Mouse (Mus musculus) megakaryocyte progenitor cell, adult 5-6 weeks (primary cell): ENCODE results near the gene Slc38a8. TPM values are rescaled to one million over a fixed set of nuclear protein-coding genes. Genes with fewer than 3 reads are reported as not detected.

Experiments used
- ATAC-seq: replicated peaks from 2 replicates; pipeline ENCODE4 v1.8.0; 2016; ENCODE audit warnings: mild to moderate bottlenecking, moderate TSS enrichment, inconsistent platforms; ENCODE audit not compliant: poor library complexity
- total RNA-seq, 2 experiments: library from RNA; stranded (forward) in 1 of 2; stranded (reverse) in 1 of 2; fragments of 157-497, 149-512 nt in 1 of 2; fragments of 200-1000 nt in 1 of 2; gene quantifications; 2 replicates each; pipeline versions ENCODE4 v1.2.3 to v1.2.4; 2015 to 2017

Slc38a8 gene
- total RNA-seq, 2 experiments from 2014 or later: not detected

- no peak for ATAC-seq
Measured at GRCm38 (mm10) chr8:119439893-119440249, 61.6 kb downstream of the Slc38a8 start.

- no peak for ATAC-seq
Measured at GRCm38 (mm10) chr8:119439424-119439823, 62.1 kb downstream of the Slc38a8 start.

- no peak for ATAC-seq
Measured at GRCm38 (mm10) chr8:119438876-119439275, 62.6 kb downstream of the Slc38a8 start.

GRCm38 (mm10) chr8:119437506-119437905 lies 64.0 kb downstream of the Slc38a8 start:
- ATAC-seq: no peak

GRCm38 (mm10) chr8:119436933-119437332 lies 64.6 kb downstream of the Slc38a8 start:
- ATAC-seq: peak; percentile 81

GRCm38 (mm10) chr8:119436331-119436730 lies 65.2 kb downstream of the Slc38a8 start:
- no peak for ATAC-seq

GRCm38 (mm10) chr8:119435527-119435926 lies 66.0 kb downstream of the Slc38a8 start:
- ATAC-seq: no peak

- no peak for ATAC-seq
Measured at GRCm38 (mm10) chr8:119434569-119434968, 66.9 kb downstream of the Slc38a8 start.

- ATAC-seq: no peak
Measured at GRCm38 (mm10) chr8:119433582-119434174, 67.8 kb downstream of the Slc38a8 start, which contains the start of gene Osgin1. Gene Osgin1, plus strand, starts transcription at chr8:119434124.

GRCm38 (mm10) chr8:119432372-119432771 lies 69.1 kb downstream of the Slc38a8 start:
- no peak for ATAC-seq

GRCm38 (mm10) chr8:119430690-119431089 lies 70.8 kb downstream of the Slc38a8 start:
- ATAC-seq: no peak

GRCm38 (mm10) chr8:119430250-119430649 lies 71.2 kb downstream of the Slc38a8 start:
- no peak for ATAC-seq

Other genes starting within 250 kb of the Slc38a8 start
- 162 TPM in 2 replicates for gene Hsbp1, start 157.2 kb downstream of the Slc38a8 start, total RNA-seq (2015)
- gene Hsbp1, start 157.2 kb downstream of the Slc38a8 start, total RNA-seq (2017): 82.7 and 83.3 TPM in 2 replicates
- 6.4 and 7.7 TPM in 2 replicates for gene Mlycd, start 106.8 kb downstream of the Slc38a8 start, total RNA-seq (2015)
- 6.5 and 7.8 TPM in 2 replicates for gene Mlycd, start 106.8 kb downstream of the Slc38a8 start, total RNA-seq (2017)
- gene Osgin1, start 67.6 kb downstream of the Slc38a8 start, total RNA-seq (2015): 0.25 and 1.6 TPM in 2 replicates
- gene Osgin1, start 67.6 kb downstream of the Slc38a8 start, total RNA-seq (2017): 0.95 and 4.1 TPM in 2 replicates
- not detected in 2 replicates for gene Necab2, start 55.0 kb downstream of the Slc38a8 start, total RNA-seq (2015)
- gene Necab2, start 55.0 kb downstream of the Slc38a8 start, total RNA-seq (2017): not detected in 2 replicates
- 36.4 and 40.2 TPM in 2 replicates for gene Mbtps1, start 57.0 kb upstream of the Slc38a8 start, total RNA-seq (2015)
- gene Mbtps1, start 57.0 kb upstream of the Slc38a8 start, total RNA-seq (2017): 38.7 and 41.3 TPM in 2 replicates
- 13.0 and 13.1 TPM in 2 replicates for gene Hsdl1, start 73.5 kb upstream of the Slc38a8 start, total RNA-seq (2015)
- gene Hsdl1, start 73.5 kb upstream of the Slc38a8 start, total RNA-seq (2017): 42.6 and 52.8 TPM in 2 replicates
- 0.07 TPM in 2 replicates for gene Dnaaf1, start 73.5 kb upstream of the Slc38a8 start, total RNA-seq (2015)
- gene Dnaaf1, start 73.5 kb upstream of the Slc38a8 start, total RNA-seq (2017): 0.25 TPM in 1 of 2 replicates, not detected in the other
- 5.5 and 6.2 TPM in 2 replicates for gene Taf1c, start 103.5 kb upstream of the Slc38a8 start, total RNA-seq (2015)
- gene Taf1c, start 103.5 kb upstream of the Slc38a8 start, total RNA-seq (2017): 5.8 and 11.5 TPM in 2 replicates
- gene Adad2, start 111.0 kb upstream of the Slc38a8 start, total RNA-seq (2015): not detected in 2 replicates
- gene Adad2, start 111.0 kb upstream of the Slc38a8 start, total RNA-seq (2017): not detected in 2 replicates
- gene Kcng4, start 134.0 kb upstream of the Slc38a8 start, total RNA-seq (2015): not detected in 2 replicates
- not detected in 2 replicates for gene Kcng4, start 134.0 kb upstream of the Slc38a8 start, total RNA-seq (2017)
- not detected in 2 replicates for gene Wfdc1, start 164.7 kb upstream of the Slc38a8 start, total RNA-seq (2015)
- gene Wfdc1, start 164.7 kb upstream of the Slc38a8 start, total RNA-seq (2017): not detected in 2 replicates
- not detected in 2 replicates for gene Atp2c2, start 198.3 kb upstream of the Slc38a8 start, total RNA-seq (2015)
- gene Atp2c2, start 198.3 kb upstream of the Slc38a8 start, total RNA-seq (2017): not detected in 2 replicates